Mouse (Mus musculus): Measurements from ENCODE around the gene Ifi206.
A peak's percentile ranks its signal among the peaks of the same experiment; 100 is the strongest.

The Ifi206 gene

GRCm38 (mm10) chr1:173418936-173419621 lies 71.8 kb downstream of the Ifi206 start:
- peak; percentile 93 for DNase-seq

- DNase-seq = no peak
Observed at GRCm38 (mm10) chr1:173418516-173418915, 72.3 kb downstream of the Ifi206 start.
